Mouse (Mus musculus) adrenal gland, postnatal 14 days (tissue): ENCODE data around the gene Tsnaxip1. TPM values are rescaled to one million over a fixed set of nuclear protein-coding genes. Genes with fewer than 3 reads are reported as not detected.
"Not testable (repeated sequence)": the region's sequence is repeated elsewhere in the genome, so short reads cannot be mapped to it uniquely, and the experiment has no call there.

ENCODE experiments used
- DNase-seq: peaks from one replicate; pipeline ENCODE4 v3.0.0; 2021; ENCODE audit warnings: mixed read lengths
- total RNA-seq: library from RNA; stranded (reverse); gene quantifications from 2 replicates; pipeline ENCODE4 v1.2.3, GENCODE M21; 2021

Gene Tsnaxip1
- total RNA-seq, 1 experiment from 2014 or later, result not detected

DNA sequence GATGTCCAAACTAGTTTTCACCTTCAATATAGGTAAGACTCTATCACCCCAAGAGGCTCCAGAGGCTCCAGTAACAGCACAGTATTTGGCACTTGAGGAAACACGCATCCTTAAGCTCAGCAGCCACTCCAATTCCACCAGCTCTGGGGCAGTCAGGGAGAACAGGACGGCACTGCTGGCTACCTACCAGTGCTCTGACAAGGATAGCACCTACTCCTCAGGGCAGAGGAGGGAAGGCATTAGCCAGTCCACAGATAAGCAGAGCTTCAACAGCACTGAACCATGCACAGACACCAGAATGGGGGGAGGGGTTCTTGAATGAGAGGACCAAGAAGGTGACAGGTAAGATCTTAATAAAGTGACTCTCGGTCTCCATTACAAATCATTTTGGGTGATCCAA is 7.9 kb upstream of the Tsnaxip1 start:
- no peak for DNase-seq

DNA sequence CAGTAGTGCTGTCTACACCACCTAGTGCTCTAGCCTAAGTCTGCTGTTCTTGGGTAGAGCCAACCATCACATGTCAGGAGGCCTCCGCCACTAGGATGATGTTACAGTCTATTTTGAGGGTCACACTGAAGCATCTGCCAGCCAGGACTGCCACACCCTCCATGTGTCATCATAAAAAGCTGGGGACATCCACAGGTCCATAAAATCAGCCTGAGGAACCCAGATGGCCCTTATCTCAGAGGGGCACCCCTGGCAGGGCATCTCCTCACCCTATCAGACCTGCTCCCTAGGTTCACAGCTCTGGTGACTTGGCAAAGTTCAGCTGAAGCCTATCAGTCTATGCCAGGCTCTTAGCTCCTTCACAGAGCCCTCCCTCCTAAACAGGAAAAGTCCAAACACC is 6.6 kb upstream of the Tsnaxip1 start:
- DNase-seq, result no peak

DNA sequence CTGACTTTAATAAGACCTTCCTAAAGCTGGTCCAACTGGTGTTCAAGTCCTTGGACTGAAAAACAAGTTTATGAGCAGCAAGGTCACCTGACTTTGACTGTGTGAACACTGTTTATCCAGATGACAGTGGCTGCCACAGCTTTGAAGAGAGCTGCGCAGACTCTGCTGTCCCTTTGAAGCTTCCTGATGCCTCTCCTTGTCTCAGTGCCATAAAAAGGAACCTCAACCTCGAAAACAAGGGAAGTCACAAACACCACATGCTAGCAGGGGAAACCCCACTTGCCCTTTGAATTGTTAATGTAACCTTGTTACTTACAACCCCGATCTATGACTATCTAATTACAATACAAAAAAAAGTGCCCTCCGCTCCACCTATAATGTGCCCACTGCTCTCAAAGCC is 2.0 kb upstream of the Tsnaxip1 start:
- peak; percentile 46 for DNase-seq

GRCm38 (mm10) chr8:105826379-105826778 is 1.2 kb upstream of the Tsnaxip1 start:
- DNase-seq, result peak; percentile 24

- DNase-seq, result not testable (repeated sequence)
These were observed 6.2 kb downstream of the Tsnaxip1 start for GRCm38 (mm10) chr8:105833740-105834139.

GRCm38 (mm10) chr8:105835318-105835717 is 7.8 kb downstream of the Tsnaxip1 start:
- peak; percentile 88 for DNase-seq

- DNase-seq, result no peak
These were observed 9.5 kb downstream of the Tsnaxip1 start for GRCm38 (mm10) chr8:105836991-105837390.

GRCm38 (mm10) chr8:105839209-105839608 is 11.7 kb downstream of the Tsnaxip1 start:
- no peak for DNase-seq

DNA sequence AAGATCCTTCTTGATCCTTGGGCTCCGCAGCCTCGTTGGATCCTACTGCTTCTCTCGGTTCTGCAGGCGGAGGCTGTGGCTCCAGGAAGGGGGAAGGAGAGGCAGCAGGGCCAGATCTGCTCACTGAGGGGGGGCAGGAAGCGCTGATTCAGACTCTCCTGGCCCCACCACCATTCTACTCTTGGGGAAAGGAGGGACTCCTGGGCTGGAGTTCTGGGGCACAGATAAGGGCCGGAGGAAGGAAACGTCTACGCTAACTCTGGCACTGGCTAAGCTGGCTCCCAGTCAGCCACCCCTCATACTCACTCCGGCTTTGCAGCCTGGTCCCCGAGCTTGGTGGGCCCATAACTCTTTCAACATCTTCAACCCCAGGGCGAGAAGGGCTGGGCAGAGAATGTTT is 19.1 kb downstream of the Tsnaxip1 start:
- DNase-seq, result no peak

- DNase-seq, result no peak
These were observed 22.5 kb downstream of the Tsnaxip1 start for GRCm38 (mm10) chr8:105850014-105850413.

- DNase-seq, result no peak
These were observed 23.1 kb downstream of the Tsnaxip1 start for GRCm38 (mm10) chr8:105850611-105851010.

DNA sequence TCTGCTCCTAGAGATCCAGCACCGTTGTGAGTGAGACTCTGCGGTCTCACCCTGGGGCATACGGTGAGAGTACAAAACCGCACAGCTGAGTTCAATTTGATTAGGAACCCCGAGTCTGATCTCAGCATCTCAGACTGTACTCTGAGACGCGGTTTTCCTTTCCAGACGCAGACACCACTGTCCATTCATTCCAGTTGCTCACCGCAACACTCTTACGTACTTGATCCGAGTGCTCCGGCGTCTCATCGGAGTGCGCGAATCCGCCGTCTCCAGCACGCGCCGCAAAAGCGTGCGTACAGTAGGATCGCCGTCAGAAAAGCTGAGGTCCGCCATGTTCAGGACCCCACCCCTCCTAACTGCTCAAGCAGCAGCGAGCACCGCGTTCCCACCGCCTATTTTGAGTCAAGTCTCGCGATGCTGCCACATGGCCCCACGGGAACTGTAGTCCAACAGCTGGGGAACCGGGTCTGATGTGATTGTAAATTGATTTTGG is 24.2 kb downstream of the Tsnaxip1 start:
- peak; percentile 93 for DNase-seq

GRCm38 (mm10) chr8:105852146-105852729 is 24.7 kb downstream of the Tsnaxip1 start:
- DNase-seq, result no peak

- DNase-seq, result no peak
These were observed 25.6 kb downstream of the Tsnaxip1 start, which contains the start of gene Cenpt for GRCm38 (mm10) chr8:105853178-105853577. TSS of gene Cenpt (minus strand) at chr8:105853278.

DNA sequence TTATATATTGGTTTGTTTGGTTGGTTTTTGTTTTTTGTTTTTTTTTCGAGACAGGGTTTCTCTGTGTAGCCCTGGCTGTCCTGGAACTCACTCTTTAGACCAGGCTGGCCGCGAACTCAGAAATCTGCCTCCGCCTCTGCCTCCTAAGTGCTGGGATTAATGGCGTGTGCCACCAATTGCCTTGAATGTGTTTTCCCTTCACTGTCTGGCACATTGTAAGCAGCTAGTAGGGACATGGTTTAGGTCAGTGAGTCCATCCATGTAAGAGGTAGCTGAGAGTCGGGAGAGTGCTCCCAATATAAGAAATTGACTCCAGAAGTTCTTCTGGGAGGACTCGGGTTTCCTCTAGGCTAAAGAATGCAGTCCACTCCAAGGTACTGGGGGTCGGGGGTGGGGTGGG is 26.8 kb downstream of the Tsnaxip1 start:
- no peak for DNase-seq

- DNase-seq, result peak; percentile 95
These were observed 27.2 kb downstream of the Tsnaxip1 start, which contains the start of gene Thap11 for GRCm38 (mm10) chr8:105854715-105855216. TSS of gene Thap11 (plus strand) at chr8:105855132.

- peak; percentile 75 for DNase-seq
These were observed 28.0 kb downstream of the Tsnaxip1 start for GRCm38 (mm10) chr8:105855248-105856167.

GRCm38 (mm10) chr8:105856168-105856835 is 28.8 kb downstream of the Tsnaxip1 start:
- DNase-seq, result no peak

DNA sequence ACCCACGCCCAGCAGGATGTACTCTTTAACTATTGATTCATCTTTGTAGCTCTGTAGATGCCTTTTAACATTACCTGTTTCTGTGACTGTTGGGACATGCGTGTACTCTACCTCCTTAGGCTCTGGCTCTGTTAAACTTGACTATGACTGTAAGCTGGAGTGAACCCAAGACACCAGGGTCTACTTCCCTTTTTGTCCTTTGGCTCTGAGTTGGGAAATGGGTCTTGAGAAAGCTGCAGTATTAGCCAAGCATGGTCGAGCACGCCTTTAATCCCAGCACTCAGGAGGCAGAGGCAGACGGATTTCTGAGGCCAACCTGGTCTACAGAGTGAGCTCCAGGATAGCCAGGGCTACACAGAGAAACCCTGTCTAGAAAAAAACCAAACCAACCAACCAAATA is 31.0 kb downstream of the Tsnaxip1 start:
- no peak for DNase-seq

DNA sequence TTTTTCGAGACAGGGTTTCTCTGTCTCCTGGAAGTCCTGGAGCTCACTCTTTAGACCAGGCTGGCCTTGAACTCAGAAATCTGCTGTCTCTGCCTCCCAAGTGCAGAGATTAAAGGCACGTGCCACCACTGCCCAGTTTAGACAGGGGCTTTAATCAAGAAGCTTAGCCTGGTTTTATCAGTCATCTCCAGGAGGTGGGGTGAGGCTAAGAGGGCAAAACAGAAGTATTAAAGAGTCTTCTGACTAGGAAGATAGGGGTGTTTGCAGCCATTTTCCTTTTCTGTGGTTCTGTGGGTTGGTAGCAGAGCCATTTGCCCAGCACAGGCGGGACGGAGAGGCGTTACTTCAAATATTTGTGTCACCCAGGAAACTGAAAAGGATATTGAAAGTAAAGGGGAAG is 31.8 kb downstream of the Tsnaxip1 start:
- no peak for DNase-seq

DNA sequence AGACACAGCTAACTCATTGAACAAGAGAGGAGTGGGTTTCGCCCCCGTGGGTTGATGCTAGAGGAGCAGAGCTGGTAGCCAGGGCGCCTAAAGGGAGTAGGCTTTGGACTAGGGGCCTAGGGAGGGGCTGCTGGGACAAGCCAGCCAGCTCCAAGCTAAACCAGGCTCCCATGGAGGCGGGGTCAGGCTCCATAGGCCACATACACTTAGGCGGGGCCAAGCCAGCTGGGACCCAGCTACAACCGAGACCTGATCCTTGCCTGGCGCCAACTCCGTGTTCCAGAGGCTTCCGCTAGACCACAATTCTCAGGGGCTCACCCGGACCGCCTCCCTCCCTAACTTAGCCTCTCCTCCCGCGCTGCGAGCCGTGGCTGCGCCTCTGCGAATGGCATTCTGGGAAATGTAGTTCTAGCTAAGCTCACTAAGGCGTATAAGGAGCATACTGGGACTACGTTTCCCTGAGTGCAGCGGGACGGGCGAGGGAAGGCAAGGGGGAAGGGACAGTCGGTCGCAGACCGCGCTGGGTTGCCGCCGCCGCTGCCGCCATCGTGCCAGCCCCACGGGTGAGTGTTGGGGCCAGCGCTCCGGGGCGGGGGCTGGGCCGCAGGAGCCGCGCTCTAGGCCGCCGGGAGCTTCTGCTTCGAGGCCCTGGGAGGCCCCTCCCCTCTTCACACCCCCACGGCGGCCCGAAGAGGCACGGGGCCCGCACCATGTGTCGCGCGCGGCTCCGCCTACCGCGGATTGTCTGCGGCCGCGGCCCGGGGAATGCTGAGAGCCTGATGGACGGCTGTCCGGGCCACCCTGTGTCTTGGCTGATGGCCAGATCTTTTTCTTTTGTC is 32.8 kb downstream of the Tsnaxip1 start, which contains the start of gene Nutf2:
Gene Nutf2, plus strand, starts transcription at position 438 of the 839 bp plus-strand sequence.
- peak; percentile 96 for DNase-seq
